Mouse (Mus musculus) CH12.LX (cell line): Measurements from ENCODE around the gene Vcpkmt. TPM values are rescaled to one million over a fixed set of nuclear protein-coding genes. Genes with fewer than 3 reads are reported as not detected.

ENCODE experiments used
- DNase-seq: peaks from one replicate; pipeline ENCODE4 v3.0.0-alpha.2; 2013; ENCODE audit errors: extremely low read depth
- H3K27ac ChIP-seq: 2 replicates; pipeline ENCODE4 v1.5.1; 2012; ENCODE audit warnings: low read depth, mild to moderate bottlenecking, control low read depth, moderate library complexity; ENCODE audit not compliant: insufficient read depth
- H3K27me3 ChIP-seq: replicated peaks from 2 replicates; pipeline ENCODE3; 2012; ENCODE audit warnings: inconsistent platforms
- H3K36me3 ChIP-seq, 2 experiments: replicated peaks in 1 of 2; 2 replicates each; pipeline versions ENCODE3 to v1.6.1; 2012; ENCODE audit warnings: inconsistent platforms in 1 of 2, low read length in 1 of 2, mild to moderate bottlenecking in 1 of 2, mixed read lengths in 1 of 2, moderate library complexity in 1 of 2; ENCODE audit not compliant: control insufficient read depth in 1 of 2, insufficient read depth in 1 of 2
- H3K4me1 ChIP-seq, 2 experiments: 2 replicates each; pipeline ENCODE4 v1.6.1; 2012; ENCODE audit warnings: inconsistent platforms in 1 of 2, moderate library complexity in 1 of 2; ENCODE audit not compliant: insufficient read depth in 2 of 2, control insufficient read depth in 1 of 2
- H3K4me2 ChIP-seq: 2 replicates; pipeline ENCODE4 v1.6.1; 2012; ENCODE audit warnings: low read depth, mild to moderate bottlenecking, control low read depth; ENCODE audit not compliant: poor library complexity, insufficient read depth, severe bottlenecking
- H3K4me3 ChIP-seq, 3 experiments: fragments of 150-350 bp in 1 of 3; sonication (generic) in 1 of 3; replicated peaks in 1 of 3; 2 replicates each; pipeline versions ENCODE3 to v1.5.1; 2011 to 2012; ENCODE audit warnings: low read depth in 2 of 3, low read length in 2 of 3, mild to moderate bottlenecking in 2 of 3, moderate library complexity in 2 of 3, control low read depth in 1 of 3, improper control_type of control experiment in 1 of 3, inconsistent platforms in 1 of 3, mixed read lengths in 1 of 3; ENCODE audit not compliant: poor library complexity in 1 of 3
- H3K79me2 ChIP-seq: replicated peaks from 2 replicates; pipeline ENCODE4 v1.6.1; 2012; ENCODE audit warnings: mild to moderate bottlenecking, moderate library complexity; ENCODE audit not compliant: control insufficient read depth, poor library complexity, insufficient read depth, severe bottlenecking; ENCODE audit errors: extremely low read depth
- H3K9ac ChIP-seq: 2 replicates; pipeline ENCODE4 v1.6.1; 2012; ENCODE audit warnings: low read depth, mild to moderate bottlenecking, control low read depth, moderate library complexity; ENCODE audit not compliant: insufficient read depth
- H3K9me3 ChIP-seq: replicated peaks from 2 replicates; pipeline ENCODE3; 2012; ENCODE audit warnings: low read length, inconsistent platforms, mixed read lengths
- CHD1 ChIP-seq: IDR thresholded peaks from 2 replicates; pipeline ENCODE4 v1.6.1; 2012; ENCODE audit warnings: low read depth, low read length, improper control_type of control experiment, inconsistent platforms
- CHD2 ChIP-seq: IDR thresholded peaks from 2 replicates; pipeline ENCODE4 v1.6.1; 2011; ENCODE audit warnings: low read length, improper control_type of control experiment
- CTCF ChIP-seq, 2 experiments: IDR thresholded peaks in 1 of 2; conservative IDR thresholded peaks in 1 of 2; 2 replicates each; pipeline ENCODE4 v1.5.1; 2011 to 2012; ENCODE audit warnings: low read depth in 2 of 2, low read length in 2 of 2, improper control_type of control experiment in 1 of 2, inconsistent platforms in 1 of 2, mild to moderate bottlenecking in 1 of 2, moderate library complexity in 1 of 2
- ELF1 ChIP-seq: IDR thresholded peaks from 2 replicates; pipeline ENCODE4 v1.6.1; 2014; ENCODE audit warnings: low read depth, mild to moderate bottlenecking, inconsistent platforms, low read length, improper control_type of control experiment
- ETS1 ChIP-seq: conservative IDR thresholded peaks from 2 replicates; pipeline ENCODE4 v1.6.1; 2012; ENCODE audit warnings: low read depth, mild to moderate bottlenecking, inconsistent platforms, low read length, improper control_type of control experiment, moderate library complexity
- GABPA ChIP-seq: IDR thresholded peaks from 2 replicates; pipeline ENCODE4 v1.6.1; 2012; ENCODE audit warnings: low read depth, low read length, improper control_type of control experiment, inconsistent platforms; ENCODE audit not compliant: insufficient replicate concordance
- HCFC1 ChIP-seq: IDR thresholded peaks from 2 replicates; pipeline ENCODE4 v1.6.1; 2012; ENCODE audit warnings: low read depth, mild to moderate bottlenecking, inconsistent platforms, low read length, improper control_type of control experiment
- IRF4 ChIP-seq: IDR thresholded peaks from 2 replicates; pipeline ENCODE4 v1.6.1; 2014; ENCODE audit warnings: low read depth, mild to moderate bottlenecking, inconsistent platforms, low read length, improper control_type of control experiment
- JUN ChIP-seq: IDR thresholded peaks from 2 replicates; pipeline ENCODE4 v1.6.1; 2011; ENCODE audit warnings: low read depth, mild to moderate bottlenecking, low read length, improper control_type of control experiment, moderate library complexity; ENCODE audit not compliant: insufficient read depth
- JUND ChIP-seq: conservative IDR thresholded peaks from 2 replicates; pipeline ENCODE4 v1.6.1; 2011; ENCODE audit warnings: low read depth, low read length, improper control_type of control experiment
- KAT2A ChIP-seq: IDR thresholded peaks from 2 replicates; pipeline ENCODE4 v1.6.1; 2012; ENCODE audit warnings: low read length, improper control_type of control experiment, inconsistent platforms; ENCODE audit not compliant: insufficient replicate concordance
- MEF2A ChIP-seq: IDR thresholded peaks from 2 replicates; pipeline ENCODE4 v1.6.1; 2014; ENCODE audit warnings: low read depth, mild to moderate bottlenecking, inconsistent platforms, low read length, improper control_type of control experiment, borderline replicate concordance
- MXI1 ChIP-seq: IDR thresholded peaks from 2 replicates; pipeline ENCODE4 v1.6.1; 2011; ENCODE audit warnings: mild to moderate bottlenecking, low read depth, low read length, improper control_type of control experiment
- NELFE ChIP-seq: IDR thresholded peaks from 2 replicates; pipeline ENCODE4 v1.6.1; 2011; ENCODE audit warnings: low read depth, low read length, improper control_type of control experiment
- PAX5 ChIP-seq: IDR thresholded peaks from 2 replicates; pipeline ENCODE4 v1.6.1; 2012; ENCODE audit warnings: low read length, inconsistent platforms, mixed read lengths
- POLR2A ChIP-seq: IDR thresholded peaks from 2 replicates; pipeline ENCODE4 v1.6.1; 2011; ENCODE audit warnings: low read depth, mild to moderate bottlenecking, improper control_type of control experiment, low read length
- SIN3A ChIP-seq: IDR thresholded peaks from 2 replicates; pipeline ENCODE4 v1.6.1; 2012; ENCODE audit warnings: low read length, improper control_type of control experiment, inconsistent platforms
- SMC3 ChIP-seq: IDR thresholded peaks from 2 replicates; pipeline ENCODE4 v1.6.1; 2011; ENCODE audit warnings: low read depth, low read length, improper control_type of control experiment
- TCF12 ChIP-seq: IDR thresholded peaks from 2 replicates; pipeline ENCODE4 v1.6.1; 2014; ENCODE audit warnings: low read depth, mild to moderate bottlenecking, inconsistent platforms, low read length, improper control_type of control experiment
- USF2 ChIP-seq: conservative IDR thresholded peaks from 2 replicates; pipeline ENCODE4 v1.6.1; 2011; ENCODE audit warnings: low read depth, low read length, improper control_type of control experiment
- ZKSCAN1 ChIP-seq: IDR thresholded peaks from 2 replicates; pipeline ENCODE4 v1.6.1; 2012; ENCODE audit warnings: low read depth, inconsistent platforms, low read length, improper control_type of control experiment, borderline replicate concordance
- ZMIZ1 ChIP-seq: IDR thresholded peaks from 2 replicates; pipeline ENCODE4 v1.6.1; 2012; ENCODE audit warnings: low read depth, mild to moderate bottlenecking, inconsistent platforms, low read length, improper control_type of control experiment
- ZNF384 ChIP-seq: IDR thresholded peaks from 2 replicates; pipeline ENCODE4 v1.6.1; 2012; ENCODE audit warnings: low read depth, low read length, improper control_type of control experiment, inconsistent platforms
- dilution Hi-C: fragments of 300-500 bp; cut with MboI; formaldehyde crosslinking; loops from 2 replicates; pipeline ENCODE4 v1.14.3; 2020; ENCODE audit warnings: low sequenced_read_pairs; ENCODE audit not compliant: extremely low pct_unique_long_range_greater_than_20kb, extremely low pct_ligation_motif_present
- in situ Hi-C: fragments of 300-500 bp; cut with MboI; formaldehyde crosslinking; loops from 3 replicates; pipeline ENCODE4 v1.14.3; 2019; ENCODE audit warnings: low sequenced_read_pairs, low pct_ligation_motif_present, low pct_unique_long_range_greater_than_20kb, mixed read lengths
- polyA plus RNA-seq: library from polyadenylated mRNA; unstranded; fragments of >175 nt; gene quantifications from 2 replicates; pipeline ENCODE4 v1.2.1, GENCODE M21; 2012; ENCODE audit warnings: low read depth; ENCODE audit not compliant: insufficient read length
- total RNA-seq, 2 experiments: library from RNA; depleted of rRNA; stranded (reverse); fragments of 300-350 nt in 1 of 2; fragments of >200 nt in 1 of 2; gene quantifications; 2 replicates each; pipeline ENCODE4 v1.2.3; 2012 to 2014

Gene Vcpkmt
- total and polyA plus RNA-seq, 3 experiments, result 14.9 to 38.9 (median 23.5) TPM

GRCm38 (mm10) chr12:69532091-69532490, 50.7 kb downstream of the Vcpkmt start:
- no peaks in the 10 kb centered on the region for H3K36me3 ChIP-seq
- no peak overlapping the region for H3K4me2 ChIP-seq
- DNase-seq, result no peak
- H3K9me3 ChIP-seq, result peaks cover 12% of the 10 kb centered on the region
- no peak overlapping the region for H3K4me3 ChIP-seq
- H3K27me3 ChIP-seq, result no peaks in the 10 kb centered on the region
- dilution Hi-C loops, result no loop called here
- H3K27ac ChIP-seq, result no peak overlapping the region
- peaks cover 9 to 42% of the 10 kb centered on the region in 2 experiments for H3K4me1 ChIP-seq
- in situ Hi-C loops, result no loop called here
- H3K9ac ChIP-seq, result no peak overlapping the region
- TF ChIP-seq NELFE, result no peak
- TF ChIP-seq MEF2A, result no peak
- no peak for TF ChIP-seq ELF1
- TF ChIP-seq PAX5, result no peak
- TF ChIP-seq CTCF (conservative IDR thresholded peaks at IDR 0.05 in 1 of 2, IDR thresholded peaks at IDR 0.05 in 1 of 2; ENCODE audit: low read depth in 2 of 2, low read length in 2 of 2), result no peak
- no peak for TF ChIP-seq SMC3
- TF ChIP-seq JUND, result no peak
- TF ChIP-seq USF2, result no peak
- no peak for TF ChIP-seq ZKSCAN1
- TF ChIP-seq POLR2A, result no peak
- no peak for TF ChIP-seq ETS1
- no peak for TF ChIP-seq IRF4
- no peak for TF ChIP-seq JUN
- no peak for TF ChIP-seq GABPA
- no peaks in the 10 kb centered on the region for H3K79me2 ChIP-seq

GRCm38 (mm10) chr12:69529694-69530403, 53.0 kb downstream of the Vcpkmt start:
- no peak overlapping the region for H3K4me2 ChIP-seq
- no peaks in the 10 kb centered on the region for H3K79me2 ChIP-seq
- no peaks in the 10 kb centered on the region for H3K36me3 ChIP-seq
- H3K27ac ChIP-seq, result no peak overlapping the region
- in situ Hi-C loops, result no loop called here
- no peaks in the 10 kb centered on the region for H3K9me3 ChIP-seq
- peaks cover 6 to 37% of the 10 kb centered on the region in 2 experiments for H3K4me1 ChIP-seq
- H3K9ac ChIP-seq, result no peak overlapping the region
- dilution Hi-C loops, result no loop called here
- no peaks in the 10 kb centered on the region for H3K27me3 ChIP-seq
- no peak overlapping the region for H3K4me3 ChIP-seq
- no peak for DNase-seq
- TF ChIP-seq JUND, result no peak
- no peak for TF ChIP-seq TCF12
- no peak for TF ChIP-seq CTCF (conservative IDR thresholded peaks at IDR 0.05 in 1 of 2, IDR thresholded peaks at IDR 0.05 in 1 of 2; ENCODE audit: low read depth in 2 of 2, low read length in 2 of 2)
- TF ChIP-seq CHD2, result no peak
- TF ChIP-seq MXI1, result no peak
- no peak for TF ChIP-seq ETS1
- no peak for TF ChIP-seq KAT2A
- TF ChIP-seq CHD1, result no peak
- TF ChIP-seq ZNF384, result no peak
- no peak for TF ChIP-seq SMC3
- TF ChIP-seq ZMIZ1, result no peak
- TF ChIP-seq POLR2A, result no peak
- no peak for TF ChIP-seq PAX5
- no peak for TF ChIP-seq IRF4
- no peak for TF ChIP-seq HCFC1
- no peak for TF ChIP-seq SIN3A
